Mouse (Mus musculus): ENCODE data around the gene Neil1. TPM values are rescaled to one million over a fixed set of nuclear protein-coding genes. Genes with fewer than 3 reads are reported as not detected.

The Neil1 gene
- total RNA-seq (2023; ENCODE audit: inconsistent age): 65.5 to 75.3 TPM (median 74.0 TPM) in 4 replicates

DNA sequence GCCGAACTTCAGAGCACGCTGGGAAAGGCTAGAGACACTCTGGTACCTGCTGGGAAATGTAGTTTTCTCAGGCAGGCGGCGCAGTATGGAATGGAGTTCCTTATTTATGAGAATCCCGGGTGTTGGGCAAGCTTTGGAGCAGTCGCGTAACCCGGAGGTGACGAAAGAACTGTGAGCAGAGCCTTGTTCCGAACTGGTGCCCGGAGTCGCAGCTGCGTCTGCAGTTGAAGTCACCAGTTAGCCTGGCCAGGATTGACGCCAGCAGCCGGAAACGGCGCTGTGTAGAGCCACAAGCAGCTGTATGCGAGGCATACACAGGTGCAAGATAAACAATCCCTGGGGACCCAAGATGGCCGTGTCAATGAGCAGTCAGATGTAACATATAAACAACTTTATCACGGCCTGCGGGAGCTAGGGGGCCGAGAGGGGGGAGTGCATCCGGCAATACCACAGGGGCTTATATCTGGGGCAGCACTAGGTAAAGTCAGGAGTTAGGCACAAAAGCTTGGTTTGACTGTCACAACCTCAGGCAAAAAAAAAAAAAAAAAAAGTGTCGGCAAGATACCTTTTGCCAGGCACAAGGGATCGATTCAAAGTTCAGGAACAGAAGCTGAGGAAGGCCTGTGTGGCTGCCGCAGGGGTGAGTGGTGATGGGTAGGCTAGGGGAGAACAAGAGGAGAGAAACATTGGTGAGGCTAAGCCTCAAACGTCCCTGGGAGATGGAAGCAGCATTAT is at the start of gene Neil1:
Gene Neil1 (minus strand): TSS at position 162 of the 735 bp plus-strand sequence.

DNA sequence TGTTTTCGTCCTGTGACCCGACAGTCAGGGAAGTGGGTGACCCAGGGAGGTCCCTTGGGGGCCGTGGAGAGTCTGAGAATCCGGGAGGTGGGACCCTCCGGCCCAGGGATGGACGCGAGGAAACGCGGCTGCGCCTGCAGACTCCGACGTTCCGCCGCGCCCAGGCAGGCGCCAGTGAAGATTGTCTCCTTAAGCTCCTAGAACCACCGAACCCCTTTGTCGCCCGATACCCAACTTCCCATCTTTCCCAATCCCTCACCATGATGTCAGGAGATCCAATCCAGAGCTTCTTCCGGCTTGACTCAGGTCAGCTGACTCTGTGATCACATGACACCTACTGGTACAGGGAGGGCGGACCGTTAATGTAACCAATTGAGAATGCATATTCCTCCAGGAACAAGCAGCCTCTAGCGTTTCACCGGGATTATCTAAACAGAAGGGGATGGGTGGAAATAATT is 9.9 kb upstream of the Neil1 start, which contains the start of gene Commd4:
Gene Commd4 (minus strand): TSS at position 319 of the 458 bp plus-strand sequence.

DNA sequence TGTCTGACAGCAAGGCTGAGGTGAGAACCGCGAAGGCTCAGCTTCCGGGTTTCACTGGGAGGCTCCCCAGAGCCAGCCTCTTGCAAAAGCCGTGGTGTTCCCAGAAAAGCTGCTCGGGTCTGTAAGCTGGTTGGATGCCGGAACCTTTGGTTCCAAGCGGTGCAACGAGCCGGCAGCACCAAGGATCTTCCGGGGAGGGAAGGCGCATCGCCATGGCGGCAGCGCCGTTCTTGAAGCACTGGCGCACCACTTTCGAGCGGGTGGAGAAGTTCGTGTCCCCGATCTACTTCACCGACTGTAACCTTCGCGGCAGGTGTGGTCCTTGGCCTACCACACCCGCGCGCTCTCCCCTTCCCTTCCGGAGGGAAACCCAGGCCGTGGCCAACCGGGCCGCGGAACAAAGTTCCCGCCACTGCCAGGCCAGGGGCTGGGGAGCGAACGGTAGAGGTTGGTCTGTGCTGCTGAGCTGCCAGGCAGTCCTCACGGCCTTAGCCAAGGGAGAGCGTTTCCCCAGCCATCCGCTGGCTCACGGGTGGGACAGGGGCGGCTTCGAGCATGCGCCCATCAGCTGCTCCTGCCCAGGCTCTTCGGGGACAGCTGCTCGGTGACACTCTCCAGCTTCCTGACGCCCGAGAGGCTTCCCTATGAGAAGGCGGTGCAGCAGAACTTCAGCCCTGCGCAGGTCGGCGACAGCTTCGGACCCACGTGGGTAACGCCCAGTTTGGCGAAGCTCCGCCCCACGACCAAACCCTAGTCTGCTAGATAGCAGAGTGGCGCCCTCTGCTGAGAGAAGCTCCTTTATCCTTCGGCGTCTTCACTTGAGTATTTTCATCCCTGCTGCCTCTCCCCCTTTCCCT is 17.3 kb downstream of the Neil1 start, which contains the start of gene Man2c1:
Gene Man2c1 (plus strand): TSS at position 114 of the 857 bp plus-strand sequence.

Other genes starting within 250 kb of the Neil1 start
- 11.6 to 13.3 TPM (median 12.9 TPM) in 4 replicates for gene Snx33, start 219.9 kb downstream of the Neil1 start, total RNA-seq (2023; ENCODE audit: inconsistent age)
- gene Imp3, start 210.8 kb downstream of the Neil1 start, total RNA-seq (2023; ENCODE audit: inconsistent age): 60.3 to 67.6 TPM (median 65.5 TPM) in 4 replicates
- 7.9 to 11.4 TPM (median 11.0 TPM) in 4 replicates for gene Snupn, start 197.4 kb downstream of the Neil1 start, total RNA-seq (2023; ENCODE audit: inconsistent age)
- 12.3 to 16.9 TPM (median 13.4 TPM) in 4 replicates for gene Ptpn9, start 153.4 kb downstream of the Neil1 start, total RNA-seq (2023; ENCODE audit: inconsistent age)
- gene Sin3a, start 76.3 kb downstream of the Neil1 start, total RNA-seq (2023; ENCODE audit: inconsistent age): 120 to 137 TPM (median 127 TPM) in 4 replicates
- 95.9 to 124 TPM (median 122 TPM) in 4 replicates for gene Man2c1, start 17.6 kb downstream of the Neil1 start, total RNA-seq (2023; ENCODE audit: inconsistent age)
- gene Commd4, start 10.0 kb upstream of the Neil1 start, total RNA-seq (2023; ENCODE audit: inconsistent age): 117 to 160 TPM (median 138 TPM) in 4 replicates
- not detected in 4 replicates for gene Trcg1, start 88.3 kb upstream of the Neil1 start, total RNA-seq (2023; ENCODE audit: inconsistent age)
- gene 1700017B05Rik, start 114.3 kb upstream of the Neil1 start, total RNA-seq (2023; ENCODE audit: inconsistent age): 184 to 225 TPM (median 207 TPM) in 4 replicates

All from B cell, adult (primary cell).